Mouse (Mus musculus) heart, embryonic 11.5 days (tissue): ENCODE measurements at regions not wholly inside any gene's neighbourhood (a gene's known extent, or its start where the extent isn't known, plus 50 kb on each side); places are given as distances from the start of the nearest gene placed in this dataset.

Source experiments
- ATAC-seq: fragments of 200-750 bp; cut with Nextera tagmentation; replicated peaks from 2 replicates; pipeline ENCODE4 v1.8.0; 2017; ENCODE audit warnings: moderate library complexity; ENCODE audit not compliant: insufficient number of reproducible peaks, low FRiP score, low TSS enrichment
- H3K27ac ChIP-seq: fragments of 300-500 bp; sonication (generic); 2 replicates; pipeline ENCODE4 v1.5.1; 2014; ENCODE audit warnings: mild to moderate bottlenecking, low read depth, low read length
- H3K27me3 ChIP-seq: fragments of 300-500 bp; sonication (generic); 2 replicates; pipeline ENCODE4 v1.6.1; 2014; ENCODE audit warnings: mild to moderate bottlenecking, low read length, mixed read lengths; ENCODE audit not compliant: control insufficient read depth, insufficient read depth
- H3K36me3 ChIP-seq: fragments of 300-500 bp; sonication (generic); 2 replicates; pipeline ENCODE4 v1.6.1; 2014; ENCODE audit warnings: mild to moderate bottlenecking, low read length, moderate library complexity, mixed read lengths; ENCODE audit not compliant: control insufficient read depth, insufficient read depth
- H3K4me1 ChIP-seq: fragments of 300-500 bp; sonication (generic); 2 replicates; pipeline ENCODE4 v1.6.1; 2014; ENCODE audit warnings: low read length; ENCODE audit not compliant: control insufficient read depth, insufficient read depth
- H3K4me2 ChIP-seq: fragments of 300-500 bp; sonication (generic); 2 replicates; pipeline ENCODE4 v1.6.1; 2014; ENCODE audit warnings: mild to moderate bottlenecking, moderate library complexity
- H3K4me3 ChIP-seq: fragments of 300-500 bp; sonication (generic); 2 replicates; pipeline ENCODE4 v1.5.1; 2014; ENCODE audit warnings: low read depth, low read length
- H3K9ac ChIP-seq: fragments of 300-500 bp; sonication (generic); 2 replicates; pipeline ENCODE4 v1.6.1; 2014; ENCODE audit warnings: mild to moderate bottlenecking, low read depth, low read length, moderate library complexity
- H3K9me3 ChIP-seq: fragments of 300-500 bp; sonication (generic); replicated peaks from 2 replicates; pipeline ENCODE4 v1.6.1; 2016; ENCODE audit warnings: low read length; ENCODE audit not compliant: control insufficient read depth
- WGBS: fragments of 180-500 bp; shearing (Covaris S2); extraction: QIAGEN DNeasy Blood & Tissue Kit; methylation state at CpG from one replicate; pipeline ENCODE4 v1.1.7; 2014; ENCODE audit not compliant: insufficient replicate concordance; 5-methylcytosine and 5-hydroxymethylcytosine counted together

- Histone ChIP-seq H3K9ac (no peak overlapping the region), H3K27ac (no peak overlapping the region), H3K4me3 (no peak overlapping the region), H3K4me1 (peaks cover 5% of the 10 kb centered on the region; the same call in 1 of the 2 replicates), H3K4me2 (no peak overlapping the region), H3K9me3 (no peaks in the 10 kb centered on the region), H3K36me3 (no peaks in the 10 kb centered on the region), H3K27me3 (no peaks in the 10 kb centered on the region)
- WGBS = 81% methylated on average over 14 of the region's 14 CpGs
- no peak for ATAC-seq
These were observed 432.3 kb upstream of the Acvr2a start for GRCm38 (mm10) chr2:48381481-48382075.

- H3K27ac ChIP-seq = no peak overlapping the region
- H3K4me3 ChIP-seq = no peak overlapping the region
- H3K36me3 ChIP-seq = no peaks in the 10 kb centered on the region
- no peaks in the 10 kb centered on the region for H3K9me3 ChIP-seq
- no peak for ATAC-seq
- WGBS = 74% methylated on average over 1 of the region's 1 CpGs
- H3K27me3 ChIP-seq = no peaks in the 10 kb centered on the region
- H3K4me2 ChIP-seq = no peak overlapping the region
- H3K9ac ChIP-seq = no peak overlapping the region
- H3K4me1 ChIP-seq = no peaks in the 10 kb centered on the region
These were observed 415.4 kb upstream of the Acvr2a start for GRCm38 (mm10) chr2:48398504-48398903.

- Histone ChIP-seq H3K27ac (no peak overlapping the region), H3K4me1 (no peaks in the 10 kb centered on the region), H3K36me3 (no peaks in the 10 kb centered on the region), H3K4me3 (no peak overlapping the region), H3K4me2 (no peak overlapping the region), H3K27me3 (no peaks in the 10 kb centered on the region), H3K9ac (no peak overlapping the region), H3K9me3 (no peaks in the 10 kb centered on the region)
- 60% methylated on average over 1 of the region's 1 CpGs for WGBS
- ATAC-seq = no peak
These were observed 414.7 kb upstream of the Acvr2a start for GRCm38 (mm10) chr2:48399191-48399590.

GRCm38 (mm10) chr2:48402813-48403212 lies 411.1 kb upstream of the Acvr2a start:
- Histone ChIP-seq H3K9ac (no peak overlapping the region), H3K27me3 (no peaks in the 10 kb centered on the region), H3K36me3 (no peaks in the 10 kb centered on the region), H3K4me2 (no peak overlapping the region), H3K4me3 (no peak overlapping the region), H3K27ac (no peak overlapping the region), H3K4me1 (no peaks in the 10 kb centered on the region), H3K9me3 (no peaks in the 10 kb centered on the region)
- WGBS = 66% methylated on average over 2 of the region's 2 CpGs
- no peak for ATAC-seq

- 48% methylated on average over 3 of the region's 3 CpGs for WGBS
These were observed 409.4 kb upstream of the Acvr2a start for GRCm38 (mm10) chr2:48404460-48404859.

GRCm38 (mm10) chr2:48407876-48408275 lies 406.0 kb upstream of the Acvr2a start:
- Histone ChIP-seq H3K4me2 (no peak overlapping the region), H3K27ac (no peak overlapping the region), H3K9ac (no peak overlapping the region), H3K4me1 (no peaks in the 10 kb centered on the region), H3K27me3 (no peaks in the 10 kb centered on the region), H3K36me3 (no peaks in the 10 kb centered on the region), H3K4me3 (no peak overlapping the region), H3K9me3 (no peaks in the 10 kb centered on the region)
- no peak for ATAC-seq
- WGBS = 81% methylated on average over 5 of the region's 5 CpGs

More at GRCm38 (mm10) chr2:48404460-48404859, 409.4 kb upstream of the Acvr2a start:
- Histone ChIP-seq H3K9me3 (no peaks in the 10 kb centered on the region), H3K9ac (no peak overlapping the region), H3K36me3 (no peaks in the 10 kb centered on the region), H3K27ac (no peak overlapping the region), H3K27me3 (no peaks in the 10 kb centered on the region), H3K4me2 (no peak overlapping the region), H3K4me1 (no peaks in the 10 kb centered on the region), H3K4me3 (no peak overlapping the region)
- ATAC-seq = no peak

- WGBS = 82% methylated on average over 4 of the region's 4 CpGs
- no peak overlapping the region for H3K4me2 ChIP-seq
- H3K27me3 ChIP-seq = no peaks in the 10 kb centered on the region
- no peaks in the 10 kb centered on the region for H3K9me3 ChIP-seq
- ATAC-seq = no peak
- H3K4me3 ChIP-seq = no peak overlapping the region
- no peaks in the 10 kb centered on the region for H3K36me3 ChIP-seq
- no peaks in the 10 kb centered on the region for H3K4me1 ChIP-seq
- H3K9ac ChIP-seq = no peak overlapping the region
- no peak overlapping the region for H3K27ac ChIP-seq
These were observed 404.0 kb upstream of the Acvr2a start for GRCm38 (mm10) chr2:48409876-48410275.

- H3K27ac ChIP-seq = no peak overlapping the region
These were observed 402.5 kb upstream of the Acvr2a start for GRCm38 (mm10) chr2:48411392-48411791.

GRCm38 (mm10) chr2:48412683-48413440 lies 401.0 kb upstream of the Acvr2a start:
- 63% methylated on average over 4 of the region's 4 CpGs for WGBS
- H3K4me1 ChIP-seq = no peaks in the 10 kb centered on the region
- H3K27me3 ChIP-seq = no peaks in the 10 kb centered on the region
- no peaks in the 10 kb centered on the region for H3K36me3 ChIP-seq
- no peaks in the 10 kb centered on the region for H3K9me3 ChIP-seq
- no peak overlapping the region for H3K4me2 ChIP-seq
- no peak overlapping the region for H3K4me3 ChIP-seq
- H3K9ac ChIP-seq = no peak overlapping the region
- ATAC-seq = no peak
- no peak overlapping the region for H3K27ac ChIP-seq

More at GRCm38 (mm10) chr2:48411392-48411791, 402.5 kb upstream of the Acvr2a start:
- 89% methylated on average over 1 of the region's 1 CpGs for WGBS
- no peak overlapping the region for H3K4me2 ChIP-seq
- H3K36me3 ChIP-seq = no peaks in the 10 kb centered on the region
- H3K9me3 ChIP-seq = no peaks in the 10 kb centered on the region
- H3K27me3 ChIP-seq = no peaks in the 10 kb centered on the region
- no peak overlapping the region for H3K9ac ChIP-seq
- ATAC-seq = no peak
- H3K4me1 ChIP-seq = no peaks in the 10 kb centered on the region
- H3K4me3 ChIP-seq = no peak overlapping the region
